ENCODE assay signal across 10 mouse cellular contexts in genomic region chr2:33465966-33466365, GRCm38 (mm10). TPM values are rescaled to one million over a fixed set of nuclear protein-coding genes. Genes with fewer than 3 reads are reported as not detected.
DNase-seq lines count a peak whose midpoint lies in the region; ATAC-seq and TF ChIP-seq lines count a peak whose summit lies in the region.
"Had no signal": no experiment of that assay in that cellular context is flagged by ENCODE, and none has a peak within 500 bp of the region (broad histone marks: within the 10 kb centered on the region; RNA-seq: fewer than 3 reads in every experiment).

No protein-coding gene starts in this region.

- peak overlapping the region; percentile 11; the same call in 1 of the 2 replicates for H3K4me3 ChIP-seq in gastrocnemius, adult 2 months
- H3K4me3 ChIP-seq in midbrain, postnatal 0 days (ENCODE audit: low read depth, low read length), result no peak overlapping the region
- no peak overlapping the region for H3K4me3 ChIP-seq in midbrain, embryonic 14.5 days (replicated peaks; ENCODE audit: low read depth, low read length)
- no peak overlapping the region for H3K4me3 ChIP-seq in heart, embryonic 12.5 days
- H3K4me3 ChIP-seq: forebrain, embryonic 12.5 days had no signal

- TF ChIP-seq CTCF in gastrocnemius, adult 2 months (IDR thresholded peaks at IDR 0.05), result no peak
- TF ChIP-seq CTCF in midbrain, postnatal 0 days (IDR thresholded peaks at IDR 0.05), result no peak

- peak; percentile 45 for DNase-seq in gastrocnemius, adult 2 months
- no peak for DNase-seq in gastrocnemius, adult 8-10 months (ENCODE audit: low spot score in 2 of 2)
- peak; percentile 9 for DNase-seq in midbrain, postnatal 0 days (ENCODE audit: low spot score)
- DNase-seq in midbrain, embryonic 14.5 days, result no peak
- peak; percentile 40 for DNase-seq in lung, postnatal 36 days
- DNase-seq in right cerebral cortex, postnatal 14 days, result no peak
- DNase-seq in frontal cortex, postnatal 10 days (ENCODE audit: low spot score in 2 of 2), result no peak
- DNase-seq: cerebellum, adult 8-10 months had no signal

- no peak overlapping the region for H3K4me2 ChIP-seq in midbrain, postnatal 0 days (ENCODE audit: low read depth, low read length, poor library complexity, severe bottlenecking)
- H3K4me2 ChIP-seq in midbrain, embryonic 14.5 days (ENCODE audit: low read length), result no peak overlapping the region
- no peak overlapping the region for H3K4me2 ChIP-seq in heart, embryonic 12.5 days
- H3K4me2 ChIP-seq: forebrain, embryonic 12.5 days had no signal

- no peak for ATAC-seq in midbrain, postnatal 0 days (ENCODE audit: low FRiP score)
- no peak for ATAC-seq in midbrain, embryonic 14.5 days (ENCODE audit: low FRiP score, low TSS enrichment)
- ATAC-seq in heart, embryonic 12.5 days (ENCODE audit: insufficient number of reproducible peaks, low FRiP score), result no peak

- H3K9me3 ChIP-seq in midbrain, postnatal 0 days (ENCODE audit: low read length), result no peaks in the 10 kb centered on the region
- H3K9me3 ChIP-seq in midbrain, embryonic 14.5 days (ENCODE audit: control insufficient read depth, low read length), result no peaks in the 10 kb centered on the region
- H3K9me3 ChIP-seq in heart, embryonic 12.5 days (replicated peaks), result no peaks in the 10 kb centered on the region
- H3K9me3 ChIP-seq: forebrain, embryonic 12.5 days had no signal

- H3K27ac ChIP-seq in gastrocnemius, adult 2 months, result peak overlapping the region; percentile 40; the same call in 1 of the 2 replicates
- no peak overlapping the region for H3K27ac ChIP-seq in midbrain, postnatal 0 days (ENCODE audit: low read depth, low read length)
- no peak overlapping the region for H3K27ac ChIP-seq in midbrain, embryonic 14.5 days (replicated peaks; ENCODE audit: low read depth, low read length)
- no peak overlapping the region for H3K27ac ChIP-seq in heart, embryonic 12.5 days (ENCODE audit: poor library complexity, severe bottlenecking)
- H3K27ac ChIP-seq: forebrain, embryonic 12.5 days had no signal

- WGBS in midbrain, postnatal 0 days, result 53% methylated on average over 4 of the region's 4 CpGs
- 71% methylated on average over 4 of the region's 4 CpGs for WGBS in midbrain, embryonic 14.5 days
- WGBS in heart, embryonic 12.5 days, result 77% methylated on average over 4 of the region's 4 CpGs

- intact Hi-C loops in gastrocnemius, adult 2 months (cut with DNase I), result loop anchor here (5.0 kb wide), 2 partner anchors 34 to 504 kb away; partner anchors contain the start of genes Lrsam1, Rpl12 and Zbtb34

- peaks cover 12% of the 10 kb centered on the region; the same call in 1 of the 2 replicates for H3K4me1 ChIP-seq in midbrain, postnatal 0 days (ENCODE audit: insufficient read depth, low read length)
- H3K4me1 ChIP-seq in midbrain, embryonic 14.5 days (ENCODE audit: control insufficient read depth, insufficient read depth, low read length), result peaks cover 14% of the 10 kb centered on the region
- H3K4me1 ChIP-seq in heart, embryonic 12.5 days (replicated peaks), result peaks cover 21% of the 10 kb centered on the region

- H3K36me3 ChIP-seq in midbrain, postnatal 0 days (ENCODE audit: insufficient read depth, low read length), result peaks cover 9% of the 10 kb centered on the region
- H3K36me3 ChIP-seq in midbrain, embryonic 14.5 days (ENCODE audit: control insufficient read depth, insufficient read depth, low read length), result peaks cover 29% of the 10 kb centered on the region
- H3K36me3 ChIP-seq in heart, embryonic 12.5 days, result peaks cover 32% of the 10 kb centered on the region

- no peaks in the 10 kb centered on the region for H3K27me3 ChIP-seq in midbrain, postnatal 0 days (ENCODE audit: insufficient read depth, low read length)
- H3K27me3 ChIP-seq in midbrain, embryonic 14.5 days (ENCODE audit: control insufficient read depth, insufficient read depth, low read length), result 0 out of 2 replicates have a peak, but pooled peaks cover 2% of the 10 kb centered on the region
- H3K27me3 ChIP-seq in heart, embryonic 12.5 days (replicated peaks), result no peaks in the 10 kb centered on the region
- H3K27me3 ChIP-seq: forebrain, embryonic 12.5 days had no signal

- H3K9ac ChIP-seq in midbrain, postnatal 0 days (replicated peaks; ENCODE audit: low read length, poor library complexity, severe bottlenecking), result no peak overlapping the region
- H3K9ac ChIP-seq in midbrain, embryonic 14.5 days (replicated peaks; ENCODE audit: low read length), result no peak overlapping the region
- H3K9ac ChIP-seq in heart, embryonic 12.5 days, result peak overlapping the region; percentile 37; the same call in 1 of the 2 replicates

RNA-seq across cellular contexts. Expression of gene Zbtb43, which starts 2.4 kb away (rescaled TPM):
- 10 to 100 TPM; 13.6 to 14.3 TPM for total RNA-seq in gastrocnemius, adult 2 months (2021)
- total RNA-seq in gastrocnemius, adult 8-10 months (2022), result 10 to 100 TPM; 10.1 to 13.6 (median 12.1) TPM
- total RNA-seq in midbrain, postnatal 0 days (2014; rRNA removed), result 37.4 and 39.6 TPM in 2 replicates
- polyA plus RNA-seq in midbrain, postnatal 0 days (2015; fragmentation: Nextera tagmentation; extraction: Ambion mirVana), result 19.8 and 21.2 TPM in 2 replicates
- 29.9 and 33.0 TPM in 2 replicates for polyA plus RNA-seq in midbrain, embryonic 14.5 days (2014; fragmentation: Nextera tagmentation; extraction: Ambion mirVana)
- polyA plus RNA-seq in heart, embryonic 12.5 days (2016; fragmentation: Nextera tagmentation; extraction: Ambion mirVana), result 13.6 and 14.8 TPM in 2 replicates

RNA-seq across cellular contexts. Expression of gene Zbtb34, which starts 34.8 kb away (rescaled TPM):
- 1 to 10 TPM; 3.0 to 3.4 TPM for total RNA-seq in gastrocnemius, adult 2 months (2021)
- 1 to 10 TPM; 3.5 to 4.5 (median 3.9) TPM for total RNA-seq in gastrocnemius, adult 8-10 months (2022)
- total RNA-seq in midbrain, postnatal 0 days (2014; rRNA removed), result 24.9 and 25.3 TPM in 2 replicates
- polyA plus RNA-seq in midbrain, postnatal 0 days (2015; fragmentation: Nextera tagmentation; extraction: Ambion mirVana), result 3.1 and 3.8 TPM in 2 replicates
- polyA plus RNA-seq in midbrain, embryonic 14.5 days (2014; fragmentation: Nextera tagmentation; extraction: Ambion mirVana), result 5.6 and 9.2 TPM in 2 replicates
- 6.9 and 8.1 TPM in 2 replicates for polyA plus RNA-seq in heart, embryonic 12.5 days (2016; fragmentation: Nextera tagmentation; extraction: Ambion mirVana)

Comparison
In these comparisons a context has a peak if more than half of its experiments do, and no peak if none do; other contexts are left out.
1. DNase-seq: peak in gastrocnemius, adult 2 months (single experiment), midbrain, postnatal 0 days (single experiment) and lung, postnatal 36 days (single experiment); none in gastrocnemius, adult 8-10 months (0 of 2), midbrain, embryonic 14.5 days (single experiment), right cerebral cortex, postnatal 14 days (single experiment) and frontal cortex, postnatal 10 days (0 of 2).